Mouse (Mus musculus) layer of hippocampus, postnatal 10 days (tissue): ENCODE measurements around the gene H2-Q7. TPM values are rescaled to one million over a fixed set of nuclear protein-coding genes. Genes with fewer than 3 reads are reported as not detected.
"Not testable (repeated sequence)": the region's sequence is repeated elsewhere in the genome, so short reads cannot be mapped to it uniquely, and the experiment has no call there.

Source experiments
- DNase-seq, 2 experiments: peaks; one replicate each; pipeline ENCODE4 v3.0.0; 2021; ENCODE audit warnings: low spot score in 2 of 2
- long read RNA-seq: library from polyadenylated mRNA; stranded (forward); transcript quantifications from one replicate; pipeline ENCODE4 v2.0.0, GENCODE M21; 2023
- total RNA-seq, 2 experiments: library from RNA; stranded (reverse); gene quantifications; 2 replicates each; pipeline ENCODE4 v1.2.3; 2021

Gene H2-Q7
- under 1 TPM; 0.31 to 0.39 TPM for total RNA-seq
- long read RNA-seq, partial matches to known transcripts = 0 of 1 reads
- long read RNA-seq, other reads (novel, unspliced or antisense) = 0 of 1 reads

DNA sequence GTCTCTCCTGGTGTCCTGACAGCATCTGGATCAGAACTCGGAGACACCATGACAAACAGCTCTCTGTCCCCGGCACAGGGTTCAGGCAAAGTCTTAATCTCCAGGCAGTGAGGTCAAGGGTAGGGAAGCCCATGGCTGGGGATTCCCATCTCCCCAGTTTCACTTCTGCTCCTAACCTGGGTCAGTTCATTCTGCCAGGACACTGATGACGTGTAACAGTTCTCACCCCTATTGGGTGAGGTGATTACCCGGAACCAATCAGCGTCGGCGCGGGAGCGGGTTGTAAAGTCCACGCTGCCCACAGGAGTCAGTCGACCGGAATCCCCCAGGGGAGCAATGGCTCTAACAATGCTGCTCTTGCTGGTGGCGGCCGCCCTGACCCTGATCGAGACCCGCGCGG lies at the start of gene H2-Q7:
Gene H2-Q7 (plus strand): TSS at position 271 of the 400 bp plus-strand sequence.
- DNase-seq = peak; percentile 69 to 74

DNA sequence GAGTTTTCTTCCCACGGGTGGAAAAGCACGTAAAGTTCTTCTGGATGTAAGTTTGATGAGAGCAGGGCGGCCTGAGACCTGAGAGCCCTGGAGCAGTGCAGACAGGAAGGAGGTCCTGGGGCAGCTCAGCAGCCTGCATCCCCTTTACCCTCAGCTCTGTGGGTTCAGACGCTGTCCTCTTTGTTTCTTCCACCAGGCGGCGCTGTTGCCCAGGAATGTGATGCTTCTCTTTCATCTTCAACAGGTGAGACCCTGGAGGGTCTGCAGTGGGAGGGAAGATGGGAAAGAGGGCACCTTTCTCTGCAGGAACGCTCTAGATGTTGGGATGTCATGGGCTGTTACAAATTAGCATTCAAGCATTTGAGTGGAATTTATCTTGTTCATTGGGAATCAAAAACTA lies 49.2 kb upstream of the H2-Q7 start:
- DNase-seq = peak; percentile 16 to 20

DNA sequence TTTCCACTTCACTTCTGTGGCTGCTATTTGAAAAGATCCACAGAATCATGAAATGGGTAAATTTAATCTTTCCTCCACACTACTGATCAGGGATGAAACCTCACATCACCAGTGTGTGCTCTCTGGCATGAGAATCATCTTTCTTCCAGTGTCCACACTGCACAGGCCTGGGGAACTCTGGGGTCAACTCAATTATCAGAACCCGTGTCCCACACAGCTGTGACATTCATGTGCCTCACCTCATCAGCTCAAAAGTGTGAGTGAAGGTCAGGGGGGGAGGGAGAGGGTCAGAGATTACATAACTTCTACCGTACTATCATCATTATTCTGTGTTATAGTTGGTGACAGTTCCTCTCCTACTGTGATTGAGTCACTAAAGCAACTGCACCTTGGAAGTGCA lies 46.3 kb upstream of the H2-Q7 start:
- DNase-seq = not testable (repeated sequence)

DNA sequence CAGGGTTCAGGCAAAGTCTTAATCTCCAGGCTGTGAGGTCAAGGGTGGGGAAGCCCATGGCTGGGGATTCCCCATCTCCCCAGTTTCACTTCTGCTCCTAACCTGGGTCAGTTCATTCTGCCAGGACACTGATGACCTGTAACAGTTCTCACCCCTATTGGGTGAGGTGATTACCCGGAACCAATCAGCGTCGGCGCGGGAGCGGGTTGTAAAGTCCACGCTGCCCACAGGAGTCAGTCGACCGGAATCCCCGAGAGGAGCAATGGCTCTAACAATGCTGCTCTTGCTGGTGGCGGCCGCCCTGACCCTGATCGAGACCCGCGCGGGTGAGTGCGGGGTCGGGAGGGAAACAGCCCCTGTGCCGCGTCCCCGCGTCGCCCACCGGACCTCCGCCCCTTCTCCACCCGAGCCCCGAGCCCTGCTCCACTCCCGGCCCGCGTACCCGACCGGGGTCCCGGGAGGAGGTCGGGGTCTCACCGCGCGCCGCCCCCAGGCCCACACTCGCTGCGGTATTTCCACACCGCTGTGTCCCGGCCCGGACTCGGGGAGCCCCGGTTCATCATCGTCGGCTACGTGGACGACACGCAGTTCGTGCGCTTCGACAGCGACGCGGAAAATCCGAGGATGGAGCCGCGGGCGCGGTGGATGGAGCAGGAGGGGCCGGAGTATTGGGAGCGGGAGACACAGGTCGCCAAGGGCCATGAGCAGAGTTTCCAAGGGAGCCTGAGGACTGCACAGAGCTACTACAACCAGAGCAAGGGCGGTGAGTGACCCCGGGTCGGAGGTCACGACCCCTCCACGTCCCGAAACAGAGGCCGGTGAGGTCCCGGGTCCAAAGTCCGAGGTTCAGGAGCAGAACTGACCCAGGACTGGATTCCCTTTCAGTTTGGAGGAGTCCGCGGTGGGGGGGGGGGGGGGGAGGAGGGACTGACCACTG lies 44.8 kb upstream of the H2-Q7 start:
- DNase-seq = not testable (repeated sequence)

DNA sequence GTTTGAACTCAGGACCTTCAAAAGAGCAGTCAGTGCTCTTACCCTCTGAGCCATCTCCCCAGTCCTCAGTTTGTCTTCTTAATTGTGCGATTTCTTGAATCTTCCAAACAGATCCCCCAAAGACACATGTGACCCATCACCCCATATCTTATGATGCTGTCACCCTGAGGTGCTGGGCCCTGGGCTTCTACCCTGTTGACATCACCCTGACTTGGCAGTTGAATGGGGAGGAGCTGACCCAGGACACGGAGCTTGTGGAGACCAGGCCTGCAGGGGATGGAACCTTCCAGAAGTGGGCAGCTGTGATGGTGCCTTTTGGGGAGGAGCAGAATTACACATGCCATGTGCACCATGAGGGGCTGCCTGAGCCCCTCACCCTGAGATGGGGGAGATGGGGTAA lies 42.0 kb upstream of the H2-Q7 start:
- not testable (repeated sequence) for DNase-seq

DNA sequence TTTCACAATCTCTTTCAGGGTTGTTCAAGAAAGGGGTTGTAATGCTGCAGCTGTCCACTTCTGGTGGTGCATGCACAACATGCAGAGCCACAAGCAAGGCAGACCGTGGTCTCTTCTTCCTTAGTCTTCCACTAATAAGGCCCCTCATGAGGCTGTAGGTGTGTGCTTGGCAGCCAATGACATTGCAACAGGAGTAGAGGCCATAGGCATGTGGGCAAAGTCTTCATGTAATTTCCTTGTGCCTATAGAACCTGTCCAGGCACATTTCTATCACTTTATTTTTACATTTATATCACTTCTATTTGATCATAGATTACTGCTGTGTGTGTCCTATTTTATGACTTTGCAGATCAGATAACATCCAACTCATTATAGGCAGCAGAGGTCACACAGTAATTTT lies 25.9 kb upstream of the H2-Q7 start:
- not testable (repeated sequence) for DNase-seq

DNA sequence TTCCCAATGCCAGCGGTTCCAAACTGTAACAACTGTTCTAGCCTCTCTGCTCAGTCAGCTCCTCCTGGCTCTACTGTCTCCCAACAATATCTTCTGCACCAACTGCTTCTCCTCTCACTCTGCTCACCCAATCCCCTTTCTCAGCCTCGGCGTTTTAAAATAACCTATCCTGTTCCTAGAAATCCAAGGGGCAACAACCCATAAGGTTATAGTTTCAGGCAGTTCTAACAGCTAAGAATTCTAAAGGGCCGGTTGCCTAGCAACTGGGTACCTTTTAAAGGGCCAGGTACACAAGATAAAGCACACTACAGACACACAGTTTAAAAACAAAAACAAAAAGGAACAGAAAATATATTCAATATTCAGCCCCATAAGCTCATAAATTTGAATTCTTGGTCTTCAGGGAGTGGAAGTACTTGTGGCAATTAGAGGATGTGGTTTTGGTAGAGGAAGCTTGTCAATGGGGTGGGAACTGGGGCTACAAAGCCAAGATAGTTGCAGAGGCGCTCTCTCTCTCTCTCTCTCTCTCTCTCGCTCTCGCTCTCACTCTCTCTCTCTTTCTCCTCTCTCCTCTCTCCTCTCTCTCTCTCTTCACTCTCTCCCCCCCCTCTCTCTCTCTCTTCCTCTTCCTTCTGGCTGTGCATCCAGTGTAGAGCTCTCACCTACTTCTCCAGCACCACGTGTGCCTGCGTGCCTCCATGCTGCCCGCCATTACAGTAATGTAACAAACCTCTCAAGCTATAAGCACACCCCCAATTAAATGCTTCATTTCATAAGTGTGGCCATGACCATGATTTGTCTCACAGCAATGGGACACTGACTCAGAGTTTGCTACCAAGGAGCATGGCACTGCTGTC lies 23.5 kb upstream of the H2-Q7 start:
- DNase-seq = not testable (repeated sequence)

DNA sequence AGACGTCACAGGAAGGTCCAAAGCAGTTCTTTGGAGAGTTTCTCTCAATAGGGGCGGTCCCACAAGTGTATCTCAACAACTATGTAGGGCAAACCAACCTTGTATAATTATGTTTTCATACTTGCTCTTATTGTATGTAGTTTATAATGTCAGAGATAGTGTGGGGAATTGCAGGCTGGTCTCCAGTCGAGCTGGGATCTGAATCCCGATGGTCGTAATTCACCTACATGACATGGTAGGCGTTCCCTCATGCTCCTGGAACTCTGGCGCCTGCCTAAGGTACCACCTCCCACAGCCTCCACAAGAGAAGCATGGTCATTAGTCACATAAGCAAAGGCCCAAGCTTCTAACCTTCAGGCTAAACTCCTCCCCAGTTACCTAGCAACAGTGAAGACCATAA lies 20.2 kb upstream of the H2-Q7 start:
- no peak for DNase-seq

DNA sequence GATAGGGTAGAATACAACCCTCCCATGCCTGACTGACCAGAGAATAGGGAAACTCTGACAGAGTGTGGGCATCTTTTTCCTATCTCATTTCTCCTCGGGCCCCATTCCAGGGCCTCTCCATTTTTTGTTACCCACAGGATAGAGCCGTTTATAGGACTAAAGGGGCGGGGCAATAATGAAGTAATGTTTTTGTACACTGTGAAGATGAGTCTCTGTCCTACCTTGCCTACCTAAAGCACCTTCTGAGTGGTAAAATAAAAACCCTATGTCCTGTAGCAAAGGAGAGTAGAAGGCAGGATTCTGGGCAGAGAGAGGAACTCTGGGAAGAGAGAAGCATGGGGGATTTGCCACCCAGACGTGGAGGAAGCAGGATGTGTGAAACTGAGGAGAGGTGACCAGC lies 19.4 kb upstream of the H2-Q7 start:
- not testable (repeated sequence) for DNase-seq

DNA sequence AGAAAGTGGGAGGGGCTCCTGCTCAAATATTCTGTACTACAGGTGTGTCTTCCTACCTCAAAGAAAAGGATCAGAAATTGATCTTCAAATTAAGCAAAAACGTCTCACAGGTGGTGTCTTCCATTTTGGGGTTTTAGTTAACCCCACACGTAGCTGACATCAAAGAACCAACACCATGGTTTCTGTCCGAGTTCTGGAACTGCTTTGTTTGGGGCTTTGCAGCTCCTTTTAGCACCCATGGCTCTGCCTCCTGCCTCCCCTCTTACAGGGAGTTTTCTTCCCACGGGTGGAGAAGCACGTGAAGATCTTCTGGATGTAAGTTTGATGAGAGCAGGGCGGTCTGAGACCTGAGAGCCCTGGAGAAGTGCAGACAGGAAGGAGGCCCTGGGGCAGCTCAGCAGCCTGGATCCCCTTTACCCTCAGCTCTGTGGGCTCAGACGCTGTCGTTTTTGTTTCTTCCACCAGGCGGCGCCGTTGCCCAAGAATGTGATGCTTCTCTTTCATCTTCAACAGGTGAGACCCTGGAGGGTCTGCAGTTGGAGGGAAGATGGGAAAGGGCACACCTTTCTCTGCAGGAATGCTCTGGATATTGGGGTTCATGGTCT lies 18.6 kb upstream of the H2-Q7 start:
- not testable (repeated sequence) for DNase-seq

DNA sequence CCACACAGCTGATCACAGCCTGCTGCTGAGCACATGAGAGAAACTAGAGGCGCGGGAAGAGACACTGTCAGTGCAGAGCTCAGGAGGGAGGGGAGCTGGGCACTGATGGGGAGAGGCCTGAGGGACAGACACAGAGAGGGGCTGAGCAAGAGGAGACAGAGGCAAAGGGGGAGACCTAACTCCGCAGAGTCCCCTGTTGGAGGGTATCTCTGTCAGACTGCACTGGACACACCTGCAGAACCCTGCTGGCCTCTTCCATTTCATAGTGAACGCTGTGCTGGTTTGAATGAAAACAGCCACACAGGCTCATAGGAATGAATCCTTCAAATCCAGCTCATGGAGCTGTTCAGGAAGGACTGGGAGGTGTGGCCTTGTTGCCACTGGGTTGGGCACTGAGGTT lies 17.6 kb upstream of the H2-Q7 start:
- DNase-seq = not testable (repeated sequence)

DNA sequence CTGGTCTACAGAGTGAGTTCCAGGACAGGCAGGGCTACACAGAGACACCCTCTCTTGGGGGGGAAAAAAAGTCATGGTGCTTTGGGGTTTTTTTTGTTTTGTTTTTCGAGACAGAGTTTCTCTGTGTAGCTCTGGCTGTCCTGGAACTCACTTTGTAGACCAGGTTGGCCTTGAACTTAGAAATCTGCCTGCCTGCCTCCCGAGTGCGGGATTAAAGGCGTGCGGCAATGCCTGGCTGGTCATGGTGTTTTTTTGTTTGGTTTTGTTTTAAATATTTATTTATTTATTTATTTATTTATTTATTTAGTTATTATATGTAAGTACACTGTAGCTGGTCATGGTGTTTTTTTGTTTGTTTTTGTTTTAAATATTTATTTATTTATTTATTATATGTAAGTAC lies 16.6 kb upstream of the H2-Q7 start:
- not testable (repeated sequence) for DNase-seq

DNA sequence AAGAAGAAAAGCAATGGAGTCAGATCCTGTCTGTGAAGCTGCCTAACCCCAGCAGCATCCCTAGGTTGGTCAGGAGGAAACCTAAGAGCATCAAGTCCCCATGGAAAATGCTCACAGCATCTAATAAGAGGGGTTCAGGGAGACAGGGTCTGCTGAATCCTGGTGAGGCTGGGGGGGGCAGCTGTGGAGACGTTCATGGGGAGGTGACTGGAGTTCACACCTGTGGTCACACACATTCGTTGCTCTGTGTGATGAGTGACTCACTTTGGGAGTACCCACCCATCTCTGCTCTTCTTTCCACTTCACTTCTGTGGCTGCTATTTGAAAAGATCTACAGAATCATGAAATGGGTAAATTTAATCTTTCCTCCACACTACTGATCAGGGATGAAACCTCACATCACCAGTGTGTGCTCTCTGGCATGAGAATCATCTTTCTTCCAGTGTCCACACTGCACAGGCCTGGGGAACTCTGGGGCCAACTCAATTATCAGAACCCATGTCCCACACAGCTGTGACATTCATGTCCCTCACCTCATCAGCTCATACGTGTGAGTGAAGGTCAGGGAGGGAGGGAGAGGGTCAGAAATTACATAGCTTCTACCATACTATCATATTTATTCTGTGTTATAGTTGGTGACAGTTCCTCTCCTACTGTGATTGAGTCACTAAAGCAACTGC lies 15.7 kb upstream of the H2-Q7 start:
- not testable (repeated sequence) for DNase-seq

DNA sequence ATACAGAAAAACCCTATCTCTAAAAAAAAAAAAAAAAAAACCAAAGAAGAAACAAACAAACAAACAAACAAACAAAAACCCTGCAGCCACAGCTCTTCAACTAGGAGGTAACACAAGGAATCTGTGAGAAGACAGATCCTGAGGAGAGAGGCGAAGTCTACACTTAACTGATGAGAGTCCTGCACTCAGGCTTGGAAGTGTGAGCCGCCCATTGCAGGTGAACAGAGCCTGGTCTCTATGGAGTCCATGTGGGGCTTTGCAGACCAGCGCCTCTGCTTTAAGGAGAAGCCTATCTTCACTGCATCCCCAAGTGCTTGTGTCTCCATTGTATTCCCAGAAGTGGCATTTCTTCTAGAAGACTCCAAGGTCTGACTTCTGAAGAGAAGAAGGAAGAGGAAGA lies 14.8 kb upstream of the H2-Q7 start:
- not testable (repeated sequence) for DNase-seq

DNA sequence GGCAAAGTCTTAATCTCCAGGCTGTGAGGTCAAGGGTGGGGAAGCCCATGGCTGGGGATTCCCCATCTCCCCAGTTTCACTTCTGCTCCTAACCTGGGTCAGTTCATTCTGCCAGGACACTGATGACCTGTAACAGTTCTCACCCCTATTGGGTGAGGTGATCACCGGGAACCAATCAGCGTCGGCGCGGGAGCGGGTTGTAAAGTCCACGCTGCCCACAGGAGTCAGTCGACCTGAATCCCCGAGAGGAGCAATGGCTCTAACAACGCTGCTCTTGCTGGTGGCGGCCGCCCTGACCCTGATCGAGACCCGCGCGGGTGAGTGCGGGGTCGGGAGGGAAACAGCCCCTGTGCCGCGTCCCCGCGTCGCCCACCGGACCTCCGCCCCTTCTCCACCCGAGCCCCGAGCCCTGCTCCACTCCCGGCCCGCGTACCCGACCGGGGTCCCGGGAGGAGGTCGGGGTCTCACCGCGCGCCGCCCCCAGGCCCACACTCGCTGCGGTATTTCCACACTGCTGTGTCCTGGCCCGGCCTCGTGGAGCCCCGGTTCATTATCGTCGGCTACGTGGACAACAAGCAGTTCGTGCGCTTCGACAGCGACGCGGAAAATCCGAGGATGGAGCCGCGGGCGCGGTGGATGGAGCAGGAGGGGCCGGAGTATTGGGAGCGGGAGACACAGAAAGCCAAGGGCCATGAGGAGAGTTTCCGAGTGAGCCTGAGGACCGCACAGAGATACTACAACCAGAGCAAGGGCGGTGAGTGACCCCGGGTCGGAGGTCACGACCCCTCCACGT lies 14.1 kb upstream of the H2-Q7 start, which contains the start of gene H2-Q6:
Gene H2-Q6 (plus strand): TSS at position 227 of the 793 bp plus-strand sequence.
- not testable (repeated sequence) for DNase-seq

DNA sequence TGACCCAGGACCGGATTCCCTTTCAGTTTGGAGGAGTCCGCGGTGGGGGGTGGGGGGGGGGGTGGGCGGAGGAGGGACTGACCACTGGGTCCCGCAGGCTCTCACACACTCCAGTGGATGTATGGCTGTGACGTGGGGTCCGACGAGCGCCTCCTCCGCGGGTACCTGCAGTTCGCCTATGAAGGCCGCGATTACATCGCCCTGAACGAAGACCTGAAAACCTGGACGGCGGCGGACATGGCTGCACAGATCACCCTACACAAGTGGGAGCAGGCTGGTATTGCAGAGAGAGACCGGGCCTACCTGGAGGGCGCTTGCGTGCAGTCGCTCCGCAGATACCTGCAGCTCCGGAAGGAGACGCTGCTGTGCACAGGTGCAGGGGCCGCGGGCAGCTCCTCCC lies 13.5 kb upstream of the H2-Q7 start:
- DNase-seq = not testable (repeated sequence)

DNA sequence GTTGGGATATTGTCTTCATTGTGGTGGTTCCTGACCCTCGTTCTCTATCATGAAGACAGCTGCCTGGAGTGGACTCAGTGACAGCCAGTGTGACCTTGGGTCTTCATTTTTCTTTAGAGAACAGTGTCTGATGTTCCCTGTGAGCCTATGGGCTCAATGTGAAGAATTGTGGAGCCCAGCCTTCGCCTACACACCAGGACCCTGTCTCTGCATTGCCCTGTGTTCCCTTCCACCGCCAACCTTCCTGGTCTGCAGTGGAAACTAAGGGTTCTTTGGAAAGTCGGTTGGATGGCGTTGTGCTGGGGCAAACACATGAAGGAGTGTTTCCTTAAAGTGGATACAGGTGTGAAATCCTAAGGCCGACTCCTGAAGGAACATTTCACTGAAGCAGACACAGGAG lies 10.1 kb upstream of the H2-Q7 start:
- DNase-seq = not testable (repeated sequence)

DNA sequence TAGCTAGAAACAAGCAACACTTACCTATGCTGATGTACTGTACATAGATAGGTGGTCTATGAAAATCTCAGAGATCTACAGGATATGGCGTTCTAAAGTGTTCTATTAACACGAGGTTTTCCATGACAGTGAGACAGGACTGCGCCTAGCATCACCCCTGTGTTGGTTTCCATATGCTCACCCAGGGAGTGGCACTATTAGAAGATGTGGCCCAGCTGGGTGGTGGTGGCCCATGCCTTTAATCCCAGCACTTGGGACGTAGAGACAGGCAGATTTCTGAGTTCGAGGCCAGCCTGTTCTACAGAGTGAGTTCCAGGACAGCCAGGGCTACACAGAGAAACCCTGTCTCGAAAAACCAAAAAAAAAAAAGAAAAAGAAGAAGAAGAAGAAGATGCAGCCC lies 8.3 kb upstream of the H2-Q7 start:
- not testable (repeated sequence) for DNase-seq

DNA sequence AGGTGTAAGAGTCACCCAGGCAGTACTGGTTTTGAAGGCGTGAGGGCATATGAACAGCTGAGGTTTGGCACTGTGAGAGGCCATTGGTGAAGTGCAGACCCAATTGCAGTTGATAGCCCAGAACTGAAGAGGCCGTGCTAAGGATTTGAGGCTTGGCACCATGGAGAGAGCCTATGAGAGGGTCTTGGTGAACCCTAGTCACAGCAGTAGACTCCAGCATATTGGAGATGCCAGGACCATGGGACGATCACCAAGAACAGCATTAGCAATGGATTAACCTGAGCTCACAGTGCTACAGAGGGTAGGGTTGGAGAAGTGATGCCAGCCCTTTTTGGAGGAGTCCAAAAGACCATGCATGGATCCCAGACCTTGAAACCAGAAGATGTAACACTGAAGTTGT lies 6.8 kb upstream of the H2-Q7 start:
- DNase-seq = not testable (repeated sequence)

DNA sequence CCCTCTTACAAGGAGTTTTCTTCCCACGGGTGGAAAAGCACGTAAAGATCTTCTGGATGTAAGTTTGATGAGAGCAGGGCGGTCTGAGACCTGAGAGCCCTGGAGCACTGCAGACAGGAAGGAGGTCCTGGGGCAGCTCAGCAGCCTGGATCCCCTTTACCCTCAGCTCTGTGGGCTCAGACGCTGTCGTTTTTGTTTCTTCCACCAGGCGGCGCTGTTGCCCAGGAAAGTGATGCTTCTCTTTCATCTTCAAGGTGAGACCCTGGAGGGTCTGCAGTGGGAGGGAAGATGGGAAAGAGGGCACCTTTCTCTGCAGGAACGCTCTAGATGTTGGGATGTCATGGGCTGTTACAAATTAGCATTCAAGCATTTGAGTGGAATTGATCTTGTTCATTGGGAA lies 4.1 kb upstream of the H2-Q7 start:
- DNase-seq = not testable (repeated sequence)
